Mouse (Mus musculus) midbrain, postnatal 0 days (tissue): ENCODE data around the gene Olfr586. TPM values are rescaled to one million over a fixed set of nuclear protein-coding genes. Genes with fewer than 3 reads are reported as not detected.

Experiments used
- ATAC-seq: fragments of 200-750 bp; cut with Nextera tagmentation; 2 replicates; pipeline ENCODE4 v1.8.0; 2017; ENCODE audit warnings: moderate number of reproducible peaks, mild to moderate bottlenecking, moderate TSS enrichment, moderate library complexity; ENCODE audit not compliant: low FRiP score
- DNase-seq: peaks from one replicate; pipeline ENCODE4 v3.0.0-alpha.2; 2015; ENCODE audit warnings: low spot score
- H3K27ac ChIP-seq: fragments of 300-500 bp; sonication (generic); 2 replicates; pipeline ENCODE4 v1.5.1; 2014; ENCODE audit warnings: low read depth, mild to moderate bottlenecking, low read length, mixed read lengths
- H3K27me3 ChIP-seq: fragments of 300-500 bp; sonication (generic); 2 replicates; pipeline ENCODE4 v1.6.1; 2014; ENCODE audit warnings: low read length, control low read depth, mixed read lengths; ENCODE audit not compliant: insufficient read depth
- H3K36me3 ChIP-seq: fragments of 300-500 bp; sonication (generic); 2 replicates; pipeline ENCODE4 v1.6.1; 2014; ENCODE audit warnings: low read length, control low read depth, mixed read lengths; ENCODE audit not compliant: insufficient read depth
- H3K4me1 ChIP-seq: fragments of 300-500 bp; sonication (generic); 2 replicates; pipeline ENCODE4 v1.6.1; 2014; ENCODE audit warnings: mild to moderate bottlenecking, control low read depth, antibody characterized with exemption, low read length, mixed read lengths; ENCODE audit not compliant: insufficient read depth
- H3K4me2 ChIP-seq: fragments of 300-500 bp; sonication (generic); 2 replicates; pipeline ENCODE4 v1.6.1; 2014; ENCODE audit warnings: low read depth, mild to moderate bottlenecking, low read length, mixed read lengths; ENCODE audit not compliant: poor library complexity, severe bottlenecking
- H3K4me3 ChIP-seq: fragments of 300-500 bp; sonication (generic); 2 replicates; pipeline ENCODE4 v1.5.1; 2014; ENCODE audit warnings: low read depth, mild to moderate bottlenecking, low read length, moderate library complexity
- H3K9ac ChIP-seq: fragments of 300-500 bp; sonication (generic); replicated peaks from 2 replicates; pipeline ENCODE4 v1.6.1; 2014; ENCODE audit warnings: mild to moderate bottlenecking, low read length, moderate library complexity, mixed read lengths; ENCODE audit not compliant: poor library complexity, severe bottlenecking
- H3K9me3 ChIP-seq: fragments of 300-500 bp; sonication (generic); 2 replicates; pipeline ENCODE4 v1.6.1; 2016; ENCODE audit warnings: low read length, control low read depth
- CTCF ChIP-seq: IDR thresholded peaks from 2 replicates; pipeline ENCODE4 v1.5.1; 2016; ENCODE audit warnings: antibody characterized with exemption, mild to moderate bottlenecking
- WGBS: fragments of 180-500 bp; shearing (Covaris S2); extraction: QIAGEN DNeasy Blood & Tissue Kit; methylation state at CpG from one replicate; pipeline ENCODE4 v1.1.7; 2014; 5-methylcytosine and 5-hydroxymethylcytosine counted together
- polyA plus RNA-seq: library from polyadenylated mRNA; unstranded; fragments of >200 nt; fragmentation: Nextera tagmentation; extraction: Ambion mirVana; gene quantifications from 2 replicates; pipeline ENCODE4 v1.2.1, GENCODE M21; 2015
- total RNA-seq: library from RNA; depleted of rRNA; stranded (reverse); fragments of >200 nt; gene quantifications from 2 replicates; pipeline ENCODE4 v1.2.3, GENCODE M21; 2014; rRNA removed

Gene Olfr586
- total RNA-seq (not detected in 2 replicates), polyA plus RNA-seq (not detected in 2 replicates)

DNA sequence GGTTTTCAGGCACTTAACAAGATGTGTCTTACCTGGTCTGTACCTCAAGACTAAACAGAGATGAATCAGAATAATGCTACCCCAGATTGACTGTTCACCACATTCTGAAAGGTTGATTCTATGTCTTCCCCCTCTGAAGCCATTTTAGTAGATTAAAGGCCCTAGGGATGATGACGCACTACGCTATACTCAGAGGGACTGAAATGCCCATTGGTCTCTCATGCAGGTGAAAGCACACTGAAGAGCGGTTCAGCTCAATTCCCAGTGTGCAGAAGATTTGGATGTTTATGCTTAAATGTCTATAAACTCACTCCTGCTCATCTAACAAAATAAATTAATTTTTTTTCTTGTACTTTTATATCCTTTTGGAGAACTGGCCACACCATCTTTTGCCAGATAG is at the start of gene Olfr586:
TSS of gene Olfr586 (minus strand) at position 101 of the 400 bp plus-strand sequence.
- no peaks in the 10 kb centered on the region for H3K9me3 ChIP-seq
- H3K4me3 ChIP-seq = no peak within 1 kb of the TSS
- 94% methylated on average over 3 of the region's 3 CpGs for WGBS
- no peak for TF ChIP-seq CTCF
- DNase-seq (no peak), ATAC-seq (no peak)
- H3K36me3 ChIP-seq = no peaks in the 10 kb centered on the region
- no peak within 1 kb of the TSS for H3K9ac ChIP-seq
- no peak within 1 kb of the TSS for H3K27ac ChIP-seq
- H3K4me1 ChIP-seq = no peaks in the 10 kb centered on the region
- H3K27me3 ChIP-seq = no peaks in the 10 kb centered on the region
- H3K4me2 ChIP-seq = no peak within 1 kb of the TSS

GRCm38 (mm10) chr7:103169697-103170096 is 44.3 kb upstream of the Olfr586 start:
- ATAC-seq = no peak
- no peak for DNase-seq
- Histone ChIP-seq H3K27ac (no peak overlapping the region), H3K4me1 (no peaks in the 10 kb centered on the region), H3K9ac (no peak overlapping the region), H3K4me3 (no peak overlapping the region), H3K36me3 (no peaks in the 10 kb centered on the region), H3K9me3 (no peaks in the 10 kb centered on the region), H3K27me3 (no peaks in the 10 kb centered on the region), H3K4me2 (no peak overlapping the region)
- 74% methylated on average over 5 of the region's 5 CpGs for WGBS
- no peak for TF ChIP-seq CTCF

- WGBS = 60% methylated on average over 2 of the region's 2 CpGs
- Histone ChIP-seq H3K36me3 (no peaks in the 10 kb centered on the region), H3K4me1 (no peaks in the 10 kb centered on the region), H3K27me3 (no peaks in the 10 kb centered on the region), H3K9me3 (no peaks in the 10 kb centered on the region), H3K27ac (no peak within 1 kb of the TSS), H3K4me2 (no peak within 1 kb of the TSS), H3K9ac (no peak within 1 kb of the TSS), H3K4me3 (no peak within 1 kb of the TSS)
- no peak for TF ChIP-seq CTCF
- ATAC-seq (no peak), DNase-seq (no peak)
These were observed 30.8 kb upstream of the Olfr586 start, which contains the start of gene Olfr589 for GRCm38 (mm10) chr7:103156256-103156655. Olfr589 (minus strand) TSS chr7:103156356.

DNA sequence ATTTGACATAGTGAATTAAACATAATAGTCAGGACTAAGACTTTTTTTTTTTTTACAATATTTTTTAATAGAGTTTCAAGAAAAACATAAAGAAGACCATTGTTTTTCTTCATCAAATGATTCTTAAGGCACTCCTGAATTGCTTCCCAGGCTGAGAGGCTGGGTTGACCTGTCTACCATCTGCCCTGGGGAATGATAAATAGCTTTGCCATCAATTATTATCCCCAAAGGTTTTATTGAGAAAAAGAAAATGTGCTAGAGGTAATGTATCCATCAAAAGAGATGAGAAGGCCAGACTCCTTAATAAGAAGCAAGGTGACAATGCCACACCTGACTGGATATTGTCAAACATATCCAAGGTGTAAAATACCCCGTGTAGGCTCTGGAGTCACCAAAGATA is 15.1 kb upstream of the Olfr586 start, which contains the start of gene Olfr588-ps1:
TSS of gene Olfr588-ps1 (plus strand) at position 301 of the 400 bp plus-strand sequence.
- Histone ChIP-seq H3K4me1 (no peaks in the 10 kb centered on the region), H3K4me3 (no peak within 1 kb of the TSS), H3K9me3 (no peaks in the 10 kb centered on the region), H3K4me2 (no peak within 1 kb of the TSS), H3K27ac (no peak within 1 kb of the TSS), H3K9ac (no peak within 1 kb of the TSS), H3K36me3 (no peaks in the 10 kb centered on the region), H3K27me3 (no peaks in the 10 kb centered on the region)
- no peak for ATAC-seq
- TF ChIP-seq CTCF = no peak
- 78% methylated on average over 1 of the region's 1 CpGs for WGBS
- DNase-seq = no peak

GRCm38 (mm10) chr7:103119406-103119805 is 6.0 kb downstream of the Olfr586 start:
- ATAC-seq (no peak), DNase-seq (peak; percentile 2)
- Histone ChIP-seq H3K27ac (no peak overlapping the region), H3K36me3 (no peaks in the 10 kb centered on the region), H3K9ac (no peak overlapping the region), H3K4me1 (no peaks in the 10 kb centered on the region), H3K27me3 (no peaks in the 10 kb centered on the region), H3K9me3 (no peaks in the 10 kb centered on the region), H3K4me3 (no peak overlapping the region), H3K4me2 (no peak overlapping the region)
- 57% methylated on average over 3 of the region's 3 CpGs for WGBS
- peak; percentile 61 for TF ChIP-seq CTCF

- no peak for TF ChIP-seq CTCF
- DNase-seq (no peak), ATAC-seq (no peak)
- H3K9ac ChIP-seq = no peak within 1 kb of the TSS
- H3K4me2 ChIP-seq = no peak within 1 kb of the TSS
- H3K4me3 ChIP-seq = no peak within 1 kb of the TSS
- no peak within 1 kb of the TSS for H3K27ac ChIP-seq
- no peaks in the 10 kb centered on the region for H3K36me3 ChIP-seq
- no peaks in the 10 kb centered on the region for H3K4me1 ChIP-seq
- H3K27me3 ChIP-seq = no peaks in the 10 kb centered on the region
- WGBS = 85% methylated on average over 1 of the region's 1 CpGs
- H3K9me3 ChIP-seq = no peaks in the 10 kb centered on the region
These were observed 28.0 kb downstream of the Olfr586 start, which contains the start of gene Olfr585 for GRCm38 (mm10) chr7:103097420-103097819. Olfr585 (plus strand) TSS chr7:103097720.
